Mouse (Mus musculus): ENCODE results near the gene Acaca.

- TF ChIP-seq POLR2A (IDR thresholded peaks at IDR 0.05; ENCODE audit: extremely low read depth, insufficient read depth, low read length) = no peak
- no peak for TF ChIP-seq CTCF (IDR thresholded peaks at IDR 0.05; ENCODE audit: extremely low read depth, insufficient read depth, low read length)
These were observed 7.0 kb downstream of the Acaca start for GRCm38 (mm10) chr11:84136453-84136852.

Data from cortical plate, adult 2 months (tissue).